Mouse (Mus musculus) forelimb bud, embryonic 11.5 days (tissue): Measurements from ENCODE around the gene Gm4312.
"Not testable (repeated sequence)": the region's sequence is repeated elsewhere in the genome, so short reads cannot be mapped to it uniquely, and the experiment has no call there.

ENCODE experiments used
- DNase-seq: peaks from one replicate; pipeline ENCODE4 v3.0.0-alpha.2; 2012; ENCODE audit warnings: low read depth, low spot score

Gm4312 gene

GRCm38 (mm10) chr10:100382460-100382859 is at the start of gene Gm4312:
Gm4312 (minus strand) TSS chr10:100382560.
- DNase-seq, result not testable (repeated sequence)

- DNase-seq, result no peak
Measured at GRCm38 (mm10) chr10:100427592-100427991, 45.2 kb upstream of the Gm4312 start.

GRCm38 (mm10) chr10:100415566-100415965 is 33.2 kb upstream of the Gm4312 start:
- DNase-seq, result no peak

- not testable (repeated sequence) for DNase-seq
Measured at GRCm38 (mm10) chr10:100402301-100402700, 19.9 kb upstream of the Gm4312 start.

- not testable (repeated sequence) for DNase-seq
Measured at GRCm38 (mm10) chr10:100361038-100361437, 21.3 kb downstream of the Gm4312 start, which contains the start of gene Gm4307. Gm4307 (plus strand) TSS chr10:100361338.

- not testable (repeated sequence) for DNase-seq
Measured at GRCm38 (mm10) chr10:100356841-100357240, 25.5 kb downstream of the Gm4312 start.

GRCm38 (mm10) chr10:100350793-100351192 is 31.6 kb downstream of the Gm4312 start, which contains the start of gene Gm4305:
Gm4305 (plus strand) TSS chr10:100351093.
- DNase-seq, result not testable (repeated sequence)

GRCm38 (mm10) chr10:100345672-100346071 is 36.7 kb downstream of the Gm4312 start, which contains the start of gene Gm4303:
Gm4303 (plus strand) TSS chr10:100345972.
- DNase-seq, result not testable (repeated sequence)

GRCm38 (mm10) chr10:100340536-100340935 is 41.8 kb downstream of the Gm4312 start, which contains the start of gene Gm4302:
Gm4302 (plus strand) TSS chr10:100340836.
- DNase-seq, result not testable (repeated sequence)

GRCm38 (mm10) chr10:100335376-100335775 is 47.0 kb downstream of the Gm4312 start, which contains the start of gene Gm4301:
Gm4301 (plus strand) TSS chr10:100335676.
- not testable (repeated sequence) for DNase-seq
